Mouse (Mus musculus) left cerebral cortex, postnatal 14 days (tissue): ENCODE data around the gene Ffar2. TPM values are rescaled to one million over a fixed set of nuclear protein-coding genes. Genes with fewer than 3 reads are reported as not detected.
A peak's percentile ranks its signal among the peaks of the same experiment; 100 is the strongest.
"Not testable (repeated sequence)": the region's sequence is repeated elsewhere in the genome, so short reads cannot be mapped to it uniquely, and the experiment has no call there.

ENCODE experiments used
- DNase-seq, 2 experiments: peaks; one replicate each; pipeline ENCODE4 v3.0.0; 2021 to 2022; ENCODE audit warnings: low spot score in 2 of 2, mixed read lengths in 1 of 2
- intact Hi-C: fragments of 180-260 bp; cut with DNase I; formaldehyde crosslinking; loops from one replicate; pipeline ENCODE4 v1.15.1; 2025
- total RNA-seq, 2 experiments: library from RNA; stranded (reverse); gene quantifications; 2 replicates each; pipeline ENCODE4 v1.2.3; 2021

Ffar2 gene
- total RNA-seq, 2 experiments from 2014 or later = 0.17 TPM; not detected in 1

DNA sequence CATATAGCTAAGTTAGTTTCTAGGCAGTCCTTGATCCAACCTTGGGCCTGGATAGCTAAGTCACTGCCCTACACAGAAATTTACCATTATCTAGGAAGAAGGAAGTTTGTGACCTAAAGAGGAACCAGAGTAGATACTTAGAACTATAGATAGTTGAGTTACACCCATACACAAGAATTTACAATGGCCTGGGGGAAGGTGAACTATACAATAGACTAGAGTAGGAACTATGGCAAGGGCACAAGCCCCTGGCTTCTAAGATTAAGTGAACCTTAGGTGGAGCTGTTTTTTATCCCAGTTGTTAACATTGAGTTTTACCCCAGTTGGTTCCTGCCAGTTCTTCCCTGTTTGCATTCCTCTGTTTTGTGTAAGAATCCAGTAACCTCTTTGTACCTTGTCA lies 5.3 kb upstream of the Ffar2 start:
- intact Hi-C loops, DNase-seq: not testable (repeated sequence)

- no peak for DNase-seq
- intact Hi-C loops = no loop called here
Measured at GRCm38 (mm10) chr7:30826660-30827059, 3.1 kb upstream of the Ffar2 start.

GRCm38 (mm10) chr7:30824306-30824705 lies 731 bp upstream of the Ffar2 start:
- intact Hi-C loops = no loop called here
- no peak for DNase-seq

DNA sequence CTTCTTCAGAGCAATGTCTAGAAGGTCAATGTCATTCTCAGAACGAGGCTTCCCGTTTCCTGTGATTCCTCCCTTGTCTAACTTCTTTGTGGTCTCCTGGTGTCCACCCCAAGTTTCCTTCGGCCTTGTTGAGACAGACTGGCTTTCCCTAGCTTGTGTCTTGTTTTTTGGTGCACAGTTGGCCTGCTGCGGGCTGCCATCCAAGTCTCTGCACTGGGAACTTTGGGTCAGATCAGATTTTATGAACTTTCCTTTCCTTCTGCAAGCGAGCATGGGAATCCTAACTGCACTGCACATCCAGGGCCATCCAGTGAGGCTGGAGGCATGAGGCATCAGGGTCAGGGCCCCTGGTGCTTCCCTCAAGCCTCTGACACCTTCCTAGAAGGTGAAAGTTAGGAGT lies 2.0 kb downstream of the Ffar2 start:
- no peak for DNase-seq
- intact Hi-C loops = no loop called here

DNA sequence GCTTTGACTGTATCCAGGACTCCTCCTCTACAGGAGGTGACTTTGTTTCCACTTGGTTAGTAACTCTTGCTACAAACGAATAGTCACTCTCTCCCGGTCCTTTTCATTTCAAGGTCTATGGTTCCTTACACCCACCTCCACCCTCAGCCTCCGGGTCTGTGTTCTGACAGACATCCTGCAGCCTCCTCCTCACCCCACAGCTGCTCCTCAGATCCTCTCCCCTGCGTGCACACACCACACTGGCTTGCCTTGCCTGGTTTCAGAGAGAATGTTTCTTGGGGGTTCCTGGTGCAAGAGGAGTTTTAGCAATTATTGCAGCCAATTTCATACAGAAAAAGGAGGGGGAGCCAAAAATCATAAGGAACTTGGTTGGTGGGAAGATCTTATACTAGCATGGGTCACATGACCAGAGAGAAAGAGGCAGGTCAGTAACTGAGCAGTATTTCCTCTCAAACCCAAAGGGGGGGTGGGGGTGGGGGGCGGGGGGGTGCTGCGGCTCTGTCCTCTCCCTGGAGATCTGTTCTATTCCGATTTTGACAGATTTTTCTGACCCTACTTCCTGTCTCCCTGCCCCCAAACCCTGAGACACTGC lies 2.6 kb downstream of the Ffar2 start:
- intact Hi-C loops = no loop called here
- DNase-seq = no peak

- intact Hi-C loops = no loop called here
- no peak for DNase-seq
Measured at GRCm38 (mm10) chr7:30820131-30820530, 3.4 kb downstream of the Ffar2 start.

DNA sequence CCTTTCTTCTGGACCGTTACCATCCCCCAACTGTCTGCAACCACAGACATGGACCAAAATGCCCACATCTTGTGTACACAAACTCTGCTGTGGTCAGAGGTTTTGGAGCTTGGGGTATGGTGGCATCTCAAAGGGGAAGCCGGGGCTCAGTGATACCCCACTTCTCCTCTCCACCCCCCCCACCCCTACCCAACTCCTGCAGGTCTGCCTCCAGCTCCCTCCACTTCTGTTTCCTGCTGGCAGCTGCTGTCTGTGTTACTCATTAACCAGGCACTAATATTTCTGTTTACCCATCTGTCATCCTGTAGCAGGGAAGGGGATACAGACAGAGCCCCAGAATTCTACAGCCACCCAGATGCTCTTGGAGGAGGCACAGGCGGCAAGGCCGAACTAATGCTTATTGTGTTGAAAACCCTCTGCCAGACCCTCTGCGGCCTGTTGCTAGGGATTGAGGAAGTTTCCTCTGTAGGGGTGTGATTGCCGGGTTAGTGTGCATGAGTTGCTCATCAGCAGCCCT lies 11.2 kb downstream of the Ffar2 start:
- DNase-seq = no peak
- intact Hi-C loops = loop anchor here (5.0 kb wide), 1 partner anchor 45 kb away; the partner anchor contains the start of gene Ffar3

DNA sequence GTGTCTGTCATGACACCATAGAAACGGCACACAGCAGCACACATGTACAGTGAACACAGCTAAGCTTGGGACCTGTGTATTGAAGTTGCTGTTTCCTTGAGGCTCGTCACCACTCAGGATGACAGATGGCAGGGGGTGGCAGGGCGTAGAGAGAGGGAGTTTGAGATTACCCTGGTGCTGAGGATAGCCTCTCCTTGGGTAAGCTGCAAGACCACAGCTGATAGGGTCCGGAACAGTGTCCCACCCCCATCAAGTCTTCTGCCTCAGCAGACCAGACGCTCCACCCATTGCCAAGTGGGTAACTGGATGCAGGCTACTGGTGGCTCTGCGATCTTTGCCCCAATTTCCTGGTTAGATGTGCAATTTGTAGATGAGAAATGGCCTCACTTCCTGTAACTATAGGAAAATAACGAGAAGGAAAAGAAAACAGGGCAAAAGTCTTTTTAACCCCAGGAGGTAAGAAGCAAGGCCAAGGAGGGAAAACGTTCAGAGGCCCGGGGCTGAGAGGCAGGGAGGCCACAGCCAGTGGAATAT lies 11.8 kb downstream of the Ffar2 start:
- no peak for DNase-seq
- intact Hi-C loops = loop anchor here (5.0 kb wide), 1 partner anchor 45 kb away; the partner anchor contains the start of gene Ffar3

GRCm38 (mm10) chr7:30810319-30810718 lies 13.3 kb downstream of the Ffar2 start:
- intact Hi-C loops = loop anchor here (5.0 kb wide), 1 partner anchor 47 kb away; the partner anchor contains the start of gene Ffar3
- DNase-seq = no peak

GRCm38 (mm10) chr7:30805924-30806323 lies 17.7 kb downstream of the Ffar2 start:
- intact Hi-C loops = no loop called here
- DNase-seq = no peak

GRCm38 (mm10) chr7:30804026-30804715 lies 19.4 kb downstream of the Ffar2 start:
- no peak for DNase-seq
- intact Hi-C loops = no loop called here

DNA sequence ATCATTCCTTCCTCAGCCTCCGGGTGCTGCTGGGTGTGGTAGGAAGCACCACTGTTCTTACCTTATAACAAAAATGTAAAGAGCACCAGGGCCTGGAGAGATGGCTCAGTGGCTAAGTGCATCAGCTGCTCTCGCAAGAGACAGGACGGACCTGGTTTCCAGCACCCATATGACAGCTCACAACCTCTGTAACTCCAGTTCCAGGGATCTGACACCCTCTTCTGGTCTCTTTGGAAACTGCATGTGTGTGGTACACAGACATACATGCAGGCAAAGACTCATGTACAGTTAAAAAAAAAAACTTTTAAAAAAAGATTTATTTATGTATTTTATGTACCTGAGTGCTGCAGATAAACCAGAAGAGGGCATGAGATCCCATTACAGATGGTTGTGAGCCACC lies 20.3 kb downstream of the Ffar2 start:
- intact Hi-C loops = no loop called here

DNA sequence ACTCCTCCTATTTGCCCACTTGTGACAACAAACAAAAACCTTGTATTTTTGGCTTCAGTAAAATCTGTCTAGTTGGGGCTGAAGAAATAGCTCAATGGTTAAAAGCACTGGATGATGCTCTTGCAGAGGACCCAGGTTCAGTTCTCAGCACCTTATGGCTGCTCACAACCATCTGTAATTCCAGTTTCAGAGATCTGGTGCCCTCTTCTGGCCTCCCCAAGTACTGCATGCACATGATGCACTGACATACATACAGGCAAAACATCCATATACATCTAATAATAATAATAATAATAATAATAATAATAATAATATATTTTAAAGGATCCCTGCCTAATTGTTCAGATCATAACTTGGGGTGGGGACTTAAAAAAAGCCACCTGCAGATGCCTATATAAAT lies 22.9 kb downstream of the Ffar2 start:
- intact Hi-C loops = no loop called here

More for the DNA sequence above, 20.3 kb downstream of the Ffar2 start:
- DNase-seq = no peak

GRCm38 (mm10) chr7:30796790-30797189 lies 26.8 kb downstream of the Ffar2 start:
- intact Hi-C loops = loop anchor here (10.0 kb wide), 1 partner anchor 58 kb away; the partner anchor contains the start of gene Ffar3
- peak; percentile 54 to 56 for DNase-seq

More for the DNA sequence above, 22.9 kb downstream of the Ffar2 start:
- no peak for DNase-seq

GRCm38 (mm10) chr7:30794921-30795320 lies 28.7 kb downstream of the Ffar2 start:
- DNase-seq = no peak
- intact Hi-C loops = loop anchor here (10.0 kb wide), 1 partner anchor 60 kb away; the partner anchor contains the start of gene Ffar3

- intact Hi-C loops = loop anchor here (10.0 kb wide), 1 partner anchor 63 kb away; the partner anchor contains the start of gene Ffar3
- DNase-seq = no peak
Measured at GRCm38 (mm10) chr7:30791921-30792320, 31.7 kb downstream of the Ffar2 start.

DNA sequence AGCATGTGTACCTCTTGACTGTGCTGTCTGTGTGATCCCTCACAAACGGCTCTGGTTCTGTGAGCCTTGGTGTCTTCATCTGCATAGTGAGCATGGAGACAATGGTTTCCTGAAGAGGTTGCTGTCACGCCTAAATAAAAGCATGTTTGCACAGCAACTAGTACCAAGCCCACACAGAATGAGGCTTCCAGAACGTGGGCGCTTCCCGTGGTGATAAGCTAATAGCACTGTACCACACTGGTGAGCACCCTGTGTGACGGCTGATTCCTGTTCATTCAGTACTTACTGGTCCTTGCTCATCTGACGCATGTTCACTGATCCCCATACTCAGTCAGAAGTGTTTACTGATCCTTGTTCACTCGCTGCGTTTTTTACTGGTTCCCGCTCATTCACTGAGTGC lies 33.4 kb downstream of the Ffar2 start:
- intact Hi-C loops = loop anchor here (10.0 kb wide), 1 partner anchor 65 kb away; the partner anchor contains the start of gene Ffar3
- DNase-seq = no peak

- intact Hi-C loops = no loop called here
- no peak for DNase-seq
Measured at GRCm38 (mm10) chr7:30787377-30788022, 36.1 kb downstream of the Ffar2 start, which contains the start of gene Krtdap. Gene Krtdap (plus strand): TSS chr7:30787896.

DNA sequence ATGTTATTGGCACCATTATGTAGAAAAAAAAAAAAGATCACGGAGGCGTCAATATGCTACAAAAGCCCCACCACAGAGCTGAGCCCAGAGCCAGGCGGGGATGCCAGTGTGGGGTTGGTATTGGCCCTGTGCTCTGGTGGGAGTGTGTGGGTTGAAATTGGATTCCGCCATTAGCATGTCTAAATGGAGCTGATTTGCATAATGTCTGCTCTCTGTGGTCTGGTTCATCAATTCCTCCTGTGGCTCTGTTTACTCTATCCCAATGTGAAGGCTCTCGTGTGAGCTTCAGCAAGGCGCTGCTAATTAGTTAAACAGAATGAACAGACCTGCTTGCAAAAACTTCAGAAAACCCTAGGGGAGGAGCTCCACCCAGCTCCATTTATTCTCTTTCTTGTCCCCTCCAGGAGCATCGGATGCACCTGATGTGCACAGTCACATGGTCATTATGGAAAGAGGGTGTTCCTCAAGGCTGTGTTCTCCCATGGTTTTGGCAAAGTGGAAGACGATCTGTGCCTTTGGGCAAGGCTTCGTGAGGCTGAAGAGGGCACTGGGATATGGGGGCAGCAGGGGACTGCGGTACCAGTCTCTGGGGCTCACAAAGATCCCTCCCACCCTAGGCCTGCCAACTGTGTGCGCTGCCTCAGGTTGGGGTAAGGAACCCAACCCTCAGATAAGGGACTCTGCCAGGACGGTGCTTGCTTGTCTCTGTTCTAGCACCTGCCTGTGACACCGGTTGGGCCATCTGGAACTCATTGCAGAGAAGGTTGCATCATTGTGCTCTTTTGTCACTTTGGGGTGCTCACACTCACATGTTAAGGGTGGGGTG lies 37.6 kb downstream of the Ffar2 start:
- intact Hi-C loops = no loop called here
- peak; percentile 31 to 36 for DNase-seq
